Mouse (Mus musculus) liver, embryonic 14.5 days (tissue): ENCODE results near the gene Myof. TPM values are rescaled to one million over a fixed set of nuclear protein-coding genes. Genes with fewer than 3 reads are reported as not detected.

Experiments used
- ATAC-seq: fragments of 200-750 bp; cut with Nextera tagmentation; 2 replicates; pipeline ENCODE4 v1.8.0; 2017; ENCODE audit warnings: moderate number of reproducible peaks, mild to moderate bottlenecking, moderate library complexity; ENCODE audit not compliant: insufficient read depth
- DNase-seq, 3 experiments: peaks; one replicate each; pipeline ENCODE4 v3.0.0-alpha.2; 2012 to 2013; ENCODE audit warnings: low read depth in 3 of 3, low spot score in 3 of 3
- H3K27ac ChIP-seq: fragments of 300-500 bp; sonication (generic); 2 replicates; pipeline ENCODE4 v1.5.1; 2014; ENCODE audit warnings: moderate library complexity, mild to moderate bottlenecking, control low read depth, inconsistent platforms
- H3K27me3 ChIP-seq: fragments of 300-500 bp; sonication (generic); 2 replicates; pipeline ENCODE4 v1.6.1; 2014; ENCODE audit warnings: mild to moderate bottlenecking, low read length, moderate library complexity; ENCODE audit not compliant: control insufficient read depth, insufficient read depth
- H3K36me3 ChIP-seq: fragments of 300-500 bp; sonication (generic); replicated peaks from 2 replicates; pipeline ENCODE4 v1.6.1; 2014; ENCODE audit warnings: low read depth; ENCODE audit not compliant: control insufficient read depth, insufficient read depth
- H3K4me1 ChIP-seq, 2 experiments: fragments of 200-500 bp in 1 of 2; fragments of 300-500 bp in 1 of 2; sonication (generic) in 1 of 2; replicated peaks; 2 replicates each; pipeline ENCODE4 v1.6.1; 2012 to 2014; ENCODE audit warnings: antibody characterized with exemption in 1 of 2, inconsistent platforms in 1 of 2, low read length in 1 of 2; ENCODE audit not compliant: control insufficient read depth in 2 of 2, insufficient read depth in 2 of 2
- H3K4me2 ChIP-seq: fragments of 300-500 bp; sonication (generic); 2 replicates; pipeline ENCODE4 v1.6.1; 2014; ENCODE audit warnings: low read depth, mild to moderate bottlenecking, control low read depth, moderate library complexity
- H3K4me3 ChIP-seq, 2 experiments: fragments of 200-500 bp in 1 of 2; fragments of 300-500 bp in 1 of 2; sonication (generic) in 1 of 2; 2 replicates each; pipeline ENCODE4 v1.5.1; 2012 to 2014; ENCODE audit warnings: low read depth in 2 of 2, low read length in 2 of 2, mild to moderate bottlenecking in 2 of 2, control low read depth in 1 of 2, inconsistent platforms in 1 of 2, moderate library complexity in 1 of 2; ENCODE audit not compliant: insufficient read depth in 1 of 2
- H3K9ac ChIP-seq: fragments of 300-500 bp; sonication (generic); replicated peaks from 2 replicates; pipeline ENCODE4 v1.6.1; 2014; ENCODE audit warnings: mild to moderate bottlenecking, control low read depth, moderate library complexity
- H3K9me3 ChIP-seq: fragments of 300-500 bp; sonication (generic); 2 replicates; pipeline ENCODE4 v1.6.1; 2016; ENCODE audit warnings: low read length, mixed read lengths; ENCODE audit not compliant: control insufficient read depth
- CTCF ChIP-seq: IDR thresholded peaks from 2 replicates; pipeline ENCODE4 v1.5.1; 2016; ENCODE audit warnings: antibody characterized with exemption, low read depth, control low read depth
- EP300 ChIP-seq: IDR thresholded peaks from 2 replicates; pipeline ENCODE4 v1.6.1; 2016; ENCODE audit warnings: antibody characterized with exemption, low read depth
- WGBS: fragments of 180-500 bp; shearing (Covaris S2); extraction: QIAGEN DNeasy Blood & Tissue Kit; methylation state at CpG from one replicate; pipeline ENCODE4 v1.1.7; 2014; ENCODE audit not compliant: insufficient replicate concordance; 5-methylcytosine and 5-hydroxymethylcytosine counted together
- polyA plus RNA-seq, 2 experiments: library from polyadenylated mRNA; depleted of rRNA in 1 of 2; stranded (reverse) in 1 of 2; unstranded in 1 of 2; fragments of >200 nt; fragmentation: Nextera tagmentation in 1 of 2; extraction: Ambion mirVana in 1 of 2; gene quantifications; 2 replicates each; pipeline versions ENCODE4 v1.2.1 to v1.2.3; 2012 to 2014

Gene Myof
- polyA plus RNA-seq, 2 experiments = 1.3 to 2.0 TPM

DNA sequence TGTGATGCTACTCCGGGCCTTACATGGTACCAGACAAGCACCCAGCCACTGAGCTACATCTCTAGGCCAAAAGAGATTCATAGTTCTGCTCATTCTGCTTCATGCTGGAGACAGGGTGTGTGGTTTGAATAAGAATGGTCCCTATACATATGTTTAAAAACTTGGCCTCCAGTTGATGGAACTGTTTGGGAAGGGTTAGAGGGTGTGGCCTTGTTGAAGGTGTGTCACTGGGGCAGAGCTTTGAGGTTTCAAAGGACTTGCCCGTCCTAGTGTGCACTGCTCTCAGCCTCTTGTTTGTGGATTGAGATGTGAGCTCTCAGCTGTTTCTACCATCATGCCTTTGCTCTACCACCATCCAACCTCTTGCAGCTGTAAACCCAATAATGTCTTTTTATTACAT, 43.4 kb downstream of the Myof start:
- H3K27me3 ChIP-seq = no peaks in the 10 kb centered on the region
- no peaks in the 10 kb centered on the region for H3K36me3 ChIP-seq
- no peaks in the 10 kb centered on the region for H3K9me3 ChIP-seq
- H3K27ac ChIP-seq = no peak overlapping the region
- no peak for TF ChIP-seq EP300
- TF ChIP-seq CTCF = no peak
- WGBS = 52% methylated on average over 2 of the region's 2 CpGs
- H3K4me2 ChIP-seq = no peak overlapping the region
- no peak overlapping the region for H3K4me3 ChIP-seq
- ATAC-seq = no peak
- no peaks in the 10 kb centered on the region; a peak in 2 of 4 replicates for H3K4me1 ChIP-seq
- no peak for DNase-seq
- H3K9ac ChIP-seq = no peak overlapping the region

DNA sequence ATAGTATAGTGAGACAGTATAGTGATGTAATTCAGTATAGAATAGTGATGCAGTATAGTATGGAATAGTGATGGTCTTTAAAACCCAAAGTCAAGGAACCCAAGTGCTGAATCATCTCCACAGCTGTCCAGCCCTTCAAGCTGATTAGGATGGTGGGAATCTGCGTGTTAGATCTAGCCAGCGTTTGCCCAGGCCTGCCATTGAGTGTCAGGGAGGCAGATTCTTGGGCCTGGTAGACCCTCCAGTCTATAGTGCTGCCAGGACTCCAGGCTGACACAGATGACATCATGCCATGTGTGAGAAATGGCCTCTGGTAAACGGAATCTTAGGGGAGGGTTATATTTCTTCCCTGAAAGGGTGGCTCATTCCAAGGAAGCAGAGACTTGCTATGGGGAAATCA, 49.1 kb downstream of the Myof start:
- no peak overlapping the region for H3K9ac ChIP-seq
- ATAC-seq (no peak), DNase-seq (no peak)
- no peaks in the 10 kb centered on the region for H3K36me3 ChIP-seq
- no peak overlapping the region for H3K4me2 ChIP-seq
- no peaks in the 10 kb centered on the region for H3K4me1 ChIP-seq
- H3K4me3 ChIP-seq = no peak overlapping the region
- no peak overlapping the region for H3K27ac ChIP-seq
- WGBS = 48% methylated on average over 3 of the region's 3 CpGs
- no peaks in the 10 kb centered on the region for H3K27me3 ChIP-seq
- TF ChIP-seq EP300 (no peak), CTCF (no peak)
- no peaks in the 10 kb centered on the region for H3K9me3 ChIP-seq

DNA sequence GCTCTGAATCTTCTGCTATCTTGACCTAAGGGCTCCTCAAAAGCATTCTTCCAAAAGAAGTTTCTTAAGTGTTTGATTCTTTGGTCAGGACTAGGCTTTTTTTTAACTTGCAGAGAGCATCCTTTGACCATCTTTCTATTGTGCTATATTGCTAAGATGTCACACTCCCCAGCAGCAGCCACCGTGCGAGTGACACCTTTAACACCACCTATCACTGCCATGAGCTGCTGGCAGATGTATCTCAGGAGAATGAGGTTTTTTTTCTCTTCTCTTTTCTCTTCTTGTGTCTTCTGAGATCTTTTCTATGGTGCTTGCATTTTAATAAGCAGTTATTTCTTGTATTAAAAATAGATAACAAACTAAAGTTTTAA, 51.2 kb downstream of the Myof start:
- 53% methylated on average over 2 of the region's 2 CpGs for WGBS
- H3K9me3 ChIP-seq = no peaks in the 10 kb centered on the region
- ATAC-seq (no peak), DNase-seq (no peak)
- no peaks in the 10 kb centered on the region for H3K4me1 ChIP-seq
- no peaks in the 10 kb centered on the region for H3K27me3 ChIP-seq
- H3K36me3 ChIP-seq = no peaks in the 10 kb centered on the region
- H3K4me2 ChIP-seq = no peak overlapping the region
- TF ChIP-seq CTCF = no peak
- TF ChIP-seq EP300 = no peak
- H3K27ac ChIP-seq = no peak overlapping the region
- no peak overlapping the region for H3K4me3 ChIP-seq
- no peak overlapping the region for H3K9ac ChIP-seq

DNA sequence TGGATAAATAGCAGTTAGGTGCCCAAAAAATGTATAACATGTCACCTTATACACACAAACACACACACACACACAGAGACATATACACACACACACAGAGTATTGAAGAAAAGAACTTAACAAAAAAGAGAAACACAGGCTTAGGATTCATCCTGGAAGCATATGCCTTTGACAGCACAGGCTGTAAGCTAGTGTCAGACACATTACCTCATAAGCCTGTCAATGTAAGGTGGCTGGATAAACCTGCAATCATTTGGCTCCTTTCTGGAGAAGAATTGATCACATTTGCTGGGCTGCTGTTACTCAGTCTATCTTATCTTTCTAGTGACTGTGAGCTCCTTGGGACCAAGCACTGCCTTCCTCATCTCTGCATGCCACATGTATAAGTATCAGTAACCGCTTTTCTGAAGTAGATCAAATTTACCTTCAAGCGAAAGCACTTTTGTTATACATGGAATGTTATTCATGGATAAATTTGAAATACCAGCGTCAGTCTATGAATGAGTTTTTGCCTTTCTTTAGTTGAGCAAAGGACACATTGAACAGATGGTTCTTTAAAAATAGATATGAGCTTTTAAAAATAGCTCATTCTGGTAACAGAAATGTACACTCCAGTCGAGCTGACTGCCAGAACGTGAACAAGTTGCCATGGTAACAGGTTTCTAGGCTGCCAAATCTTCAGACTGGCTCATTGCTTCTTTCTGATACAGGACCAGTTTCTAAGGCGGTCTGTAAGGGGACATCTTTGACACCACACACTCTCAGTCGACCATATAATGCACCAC, 51.8 kb downstream of the Myof start:
- 43% methylated on average over 7 of the region's 7 CpGs for WGBS
- H3K36me3 ChIP-seq = no peaks in the 10 kb centered on the region
- no peak overlapping the region for H3K4me2 ChIP-seq
- no peak overlapping the region for H3K4me3 ChIP-seq
- no peak overlapping the region for H3K27ac ChIP-seq
- DNase-seq (no peak), ATAC-seq (no peak)
- no peaks in the 10 kb centered on the region for H3K9me3 ChIP-seq
- no peak for TF ChIP-seq CTCF
- TF ChIP-seq EP300 = no peak
- H3K4me1 ChIP-seq = no peaks in the 10 kb centered on the region
- no peak overlapping the region for H3K9ac ChIP-seq
- H3K27me3 ChIP-seq = no peaks in the 10 kb centered on the region

DNA sequence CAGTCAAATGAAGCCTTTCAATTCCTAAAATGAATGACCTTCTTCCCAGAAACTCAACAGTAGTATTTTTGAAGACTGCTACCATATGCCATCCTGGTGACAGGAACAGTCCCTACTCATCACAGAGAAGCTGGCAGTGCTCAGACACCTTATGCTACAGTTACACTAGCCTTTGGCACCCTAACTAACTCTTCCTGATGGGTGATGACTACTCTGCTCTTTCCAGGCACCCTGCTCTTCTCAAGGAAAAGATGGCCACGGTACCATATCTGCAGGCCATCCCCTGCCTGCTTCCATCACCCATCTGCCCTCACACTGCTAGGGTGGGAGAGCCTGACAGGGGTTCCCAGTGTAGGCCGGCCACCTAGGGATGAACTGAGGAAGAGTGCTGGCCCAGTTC, 53.4 kb downstream of the Myof start:
- TF ChIP-seq EP300 (no peak), CTCF (no peak)
- H3K9me3 ChIP-seq = no peaks in the 10 kb centered on the region
- 66% methylated on average over 2 of the region's 2 CpGs for WGBS
- H3K36me3 ChIP-seq = no peaks in the 10 kb centered on the region
- H3K4me3 ChIP-seq = no peak overlapping the region
- no peaks in the 10 kb centered on the region for H3K4me1 ChIP-seq
- ATAC-seq (no peak), DNase-seq (no peak)
- H3K9ac ChIP-seq = no peak overlapping the region
- no peaks in the 10 kb centered on the region for H3K27me3 ChIP-seq
- H3K4me2 ChIP-seq = no peak overlapping the region
- no peak overlapping the region for H3K27ac ChIP-seq
